Mouse (Mus musculus): Measurements from ENCODE around the gene Ephb3. TPM values are rescaled to one million over a fixed set of nuclear protein-coding genes. Genes with fewer than 3 reads are reported as not detected.

The Ephb3 gene
- polyA plus RNA-seq, 1 experiment from 2014 or later = 33.2 TPM

DNA sequence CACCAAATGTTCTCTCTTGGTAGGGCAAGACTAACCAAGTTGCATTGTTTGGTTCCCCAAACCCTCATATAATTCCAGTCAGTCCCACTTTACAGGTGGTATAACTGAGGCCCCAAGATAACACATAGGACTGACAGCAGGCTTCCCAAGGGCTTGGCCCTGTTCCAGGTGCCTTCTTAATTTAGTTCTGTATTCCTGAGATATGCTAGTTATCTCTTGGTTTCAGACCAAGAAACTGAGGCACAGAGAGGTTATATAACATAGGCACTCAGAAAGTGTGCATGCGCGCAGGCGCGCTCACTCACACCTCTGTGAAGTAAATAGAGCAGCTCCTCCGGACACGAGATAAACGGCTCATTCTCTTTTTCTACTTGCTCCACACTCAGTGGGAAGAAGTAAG is 9.4 kb downstream of the Ephb3 start:
- H3K9me3 ChIP-seq (ENCODE audit: low read depth, low read length) = no peaks in the 10 kb centered on the region
- H3K4me3 ChIP-seq (ENCODE audit: low read depth, low read length) = no peak overlapping the region
- peaks cover 30% of the 10 kb centered on the region for H3K4me1 ChIP-seq (ENCODE audit: insufficient read depth)
- no peak for ATAC-seq (ENCODE audit: insufficient read depth)
- H3K36me3 ChIP-seq (ENCODE audit: insufficient read depth) = peaks cover 63% of the 10 kb centered on the region
- no peak overlapping the region for H3K4me2 ChIP-seq
- no peak overlapping the region for H3K27ac ChIP-seq (ENCODE audit: low read depth)
- H3K27me3 ChIP-seq (ENCODE audit: insufficient read depth, low read length) = no peaks in the 10 kb centered on the region
- no peak for TF ChIP-seq CTCF (IDR thresholded peaks at IDR 0.05; ENCODE audit: low read depth)
- DNase-seq = no peak
- WGBS = 86% methylated on average over 7 of the region's 7 CpGs
- H3K9ac ChIP-seq = no peak overlapping the region

DNA sequence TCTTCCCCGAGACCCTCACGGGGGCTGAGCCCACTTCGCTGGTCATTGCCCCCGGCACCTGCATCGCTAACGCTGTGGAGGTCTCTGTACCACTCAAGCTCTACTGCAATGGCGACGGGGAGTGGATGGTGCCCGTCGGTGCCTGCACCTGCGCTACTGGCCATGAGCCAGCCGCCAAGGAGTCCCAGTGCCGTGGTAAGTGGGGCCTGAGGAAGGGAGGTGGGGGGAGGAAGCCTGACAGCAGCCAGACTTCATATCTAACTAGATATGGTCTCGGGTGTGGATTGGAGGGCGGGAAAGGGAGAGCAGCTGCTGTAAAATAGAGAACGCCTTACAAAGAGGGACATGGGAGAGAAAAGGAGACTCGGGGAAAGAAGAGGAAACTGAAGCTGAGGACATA is 10.2 kb downstream of the Ephb3 start:
- H3K9ac ChIP-seq = no peak overlapping the region
- H3K4me1 ChIP-seq (ENCODE audit: insufficient read depth) = peaks cover 26% of the 10 kb centered on the region
- H3K27ac ChIP-seq (ENCODE audit: low read depth) = no peak overlapping the region
- WGBS = 61% methylated on average over 17 of the region's 17 CpGs
- ATAC-seq (ENCODE audit: insufficient read depth) (no peak), DNase-seq (no peak)
- no peaks in the 10 kb centered on the region for H3K9me3 ChIP-seq (ENCODE audit: low read depth, low read length)
- H3K27me3 ChIP-seq (ENCODE audit: insufficient read depth, low read length) = no peaks in the 10 kb centered on the region
- H3K4me2 ChIP-seq = no peak overlapping the region
- TF ChIP-seq CTCF (IDR thresholded peaks at IDR 0.05; ENCODE audit: low read depth) = no peak
- no peak overlapping the region for H3K4me3 ChIP-seq (ENCODE audit: low read depth, low read length)
- H3K36me3 ChIP-seq (ENCODE audit: insufficient read depth) = peaks cover 71% of the 10 kb centered on the region

DNA sequence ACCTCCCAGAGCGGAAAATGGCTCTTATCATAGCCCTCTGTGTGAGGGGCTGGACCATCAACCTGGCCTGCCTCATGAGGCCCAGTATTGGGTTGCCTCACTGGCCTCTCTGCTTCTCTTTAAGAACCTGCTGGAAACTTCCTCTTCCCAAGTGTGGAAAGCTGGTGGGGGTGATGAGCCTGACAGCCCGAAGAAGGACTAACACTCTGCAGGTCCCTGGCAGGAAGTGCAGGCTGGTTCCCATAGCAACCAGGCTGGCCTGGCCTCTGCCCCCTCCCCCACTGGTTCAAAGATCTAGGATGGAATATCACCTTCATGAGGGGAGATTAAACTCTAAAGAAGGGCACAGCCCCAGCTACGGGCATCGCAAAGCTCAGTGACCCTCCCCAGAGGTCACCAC is 11.5 kb downstream of the Ephb3 start:
- peaks cover 22% of the 10 kb centered on the region; the same call in 1 of the 2 replicates for H3K4me1 ChIP-seq (ENCODE audit: insufficient read depth)
- ATAC-seq (ENCODE audit: insufficient read depth) (no peak), DNase-seq (no peak)
- H3K9ac ChIP-seq = no peak overlapping the region
- H3K4me3 ChIP-seq (ENCODE audit: low read depth, low read length) = no peak overlapping the region
- H3K4me2 ChIP-seq = no peak overlapping the region
- H3K27me3 ChIP-seq (ENCODE audit: insufficient read depth, low read length) = no peaks in the 10 kb centered on the region
- no peak overlapping the region for H3K27ac ChIP-seq (ENCODE audit: low read depth)
- TF ChIP-seq CTCF (IDR thresholded peaks at IDR 0.05; ENCODE audit: low read depth) = no peak
- no peaks in the 10 kb centered on the region for H3K9me3 ChIP-seq (ENCODE audit: low read depth, low read length)
- 26% methylated on average over 4 of the region's 4 CpGs for WGBS
- peaks cover 84% of the 10 kb centered on the region for H3K36me3 ChIP-seq (ENCODE audit: insufficient read depth)

- Histone ChIP-seq H3K9ac (no peak overlapping the region), H3K27me3 (ENCODE audit: insufficient read depth, low read length) (no peaks in the 10 kb centered on the region), H3K27ac (ENCODE audit: low read depth) (no peak overlapping the region), H3K4me1 (ENCODE audit: insufficient read depth) (peaks cover 14% of the 10 kb centered on the region; the same call in 1 of the 2 replicates), H3K36me3 (ENCODE audit: insufficient read depth) (peaks cover 96% of the 10 kb centered on the region), H3K4me2 (no peak overlapping the region), H3K9me3 (ENCODE audit: low read depth, low read length) (no peaks in the 10 kb centered on the region), H3K4me3 (ENCODE audit: low read depth, low read length) (no peak overlapping the region)
- WGBS = 75% methylated on average over 14 of the region's 14 CpGs
- ATAC-seq (ENCODE audit: insufficient read depth) (no peak), DNase-seq (no peak)
- no peak for TF ChIP-seq CTCF (IDR thresholded peaks at IDR 0.05; ENCODE audit: low read depth)
These were observed 12.7 kb downstream of the Ephb3 start for GRCm38 (mm10) chr16:21217233-21217632.

GRCm38 (mm10) chr16:21219656-21220055 is 15.1 kb downstream of the Ephb3 start:
- 77% methylated on average over 4 of the region's 4 CpGs for WGBS
- H3K9ac ChIP-seq = no peak overlapping the region
- no peak overlapping the region for H3K4me2 ChIP-seq
- DNase-seq (no peak), ATAC-seq (ENCODE audit: insufficient read depth) (no peak)
- no peak overlapping the region for H3K4me3 ChIP-seq (ENCODE audit: low read depth, low read length)
- no peaks in the 10 kb centered on the region for H3K27me3 ChIP-seq (ENCODE audit: insufficient read depth, low read length)
- H3K9me3 ChIP-seq (ENCODE audit: low read depth, low read length) = no peaks in the 10 kb centered on the region
- H3K4me1 ChIP-seq (ENCODE audit: insufficient read depth) = peaks cover 17% of the 10 kb centered on the region; the same call in 1 of the 2 replicates
- H3K27ac ChIP-seq (ENCODE audit: low read depth) = no peak overlapping the region
- H3K36me3 ChIP-seq (ENCODE audit: insufficient read depth) = peaks cover 100% of the 10 kb centered on the region
- no peak for TF ChIP-seq CTCF (IDR thresholded peaks at IDR 0.05; ENCODE audit: low read depth)

- Histone ChIP-seq H3K36me3 (ENCODE audit: insufficient read depth) (peaks cover 70% of the 10 kb centered on the region), H3K27me3 (ENCODE audit: insufficient read depth, low read length) (no peaks in the 10 kb centered on the region), H3K4me1 (ENCODE audit: insufficient read depth) (peaks cover 3% of the 10 kb centered on the region; the same call in 1 of the 2 replicates), H3K4me3 (ENCODE audit: low read depth, low read length) (no peak overlapping the region), H3K4me2 (no peak overlapping the region), H3K9me3 (ENCODE audit: low read depth, low read length) (no peaks in the 10 kb centered on the region), H3K9ac (no peak overlapping the region), H3K27ac (ENCODE audit: low read depth) (no peak overlapping the region; the same call in 1 of the 2 replicates)
- DNase-seq (no peak), ATAC-seq (ENCODE audit: insufficient read depth) (no peak)
- WGBS = 78% methylated on average over 3 of the region's 3 CpGs
- TF ChIP-seq CTCF (IDR thresholded peaks at IDR 0.05; ENCODE audit: low read depth) = no peak
These were observed 18.5 kb downstream of the Ephb3 start for GRCm38 (mm10) chr16:21223038-21223437.

GRCm38 (mm10) chr16:21224648-21225240 is 20.2 kb downstream of the Ephb3 start:
- peak overlapping the region; percentile 33; the same call in 1 of the 2 replicates for H3K27ac ChIP-seq (ENCODE audit: low read depth)
- DNase-seq = no peak

More at GRCm38 (mm10) chr16:21224648-21225240, 20.2 kb downstream of the Ephb3 start:
- Histone ChIP-seq H3K4me2 (no peak overlapping the region), H3K9ac (no peak overlapping the region), H3K27me3 (ENCODE audit: insufficient read depth, low read length) (no peaks in the 10 kb centered on the region), H3K9me3 (ENCODE audit: low read depth, low read length) (no peaks in the 10 kb centered on the region), H3K36me3 (ENCODE audit: insufficient read depth) (peaks cover 53% of the 10 kb centered on the region), H3K4me1 (ENCODE audit: insufficient read depth) (peaks cover 3% of the 10 kb centered on the region; the same call in 1 of the 2 replicates), H3K4me3 (ENCODE audit: low read depth, low read length) (no peak overlapping the region)
- ATAC-seq (ENCODE audit: insufficient read depth) = 0 out of 2 replicates have a peak, but pooled peaks have one; percentile 15
- TF ChIP-seq CTCF (IDR thresholded peaks at IDR 0.05; ENCODE audit: low read depth) = no peak
- WGBS = 38% methylated on average over 4 of the region's 4 CpGs

Measured in lung, embryonic 14.5 days (tissue).